ENCODE assay signal across 15 mouse cellular contexts in the genomic region with DNA sequence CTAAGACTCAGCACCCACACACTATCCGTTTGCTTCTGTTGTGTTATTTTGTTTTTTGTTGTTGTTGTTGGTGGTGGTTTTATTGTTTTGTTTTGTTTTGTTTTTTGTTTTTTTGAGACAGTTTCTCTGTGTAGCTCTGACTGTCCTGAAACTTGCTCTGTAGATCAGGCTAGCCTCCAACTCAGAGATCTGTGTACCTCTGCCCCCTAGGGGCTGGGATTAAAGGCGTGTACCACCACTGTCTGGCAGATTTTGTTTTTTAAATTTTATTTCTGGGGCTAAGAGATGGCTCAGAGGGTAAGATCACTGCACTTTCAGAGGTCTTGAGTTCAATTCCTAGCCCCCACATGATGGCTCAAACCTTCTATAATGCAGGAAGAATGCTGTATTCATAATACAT. TPM values are rescaled to one million over a fixed set of nuclear protein-coding genes. Genes with fewer than 3 reads are reported as not detected.
DNase-seq lines count a peak whose midpoint lies in the region; ATAC-seq lines count a peak whose summit lies in the region.
"Had no signal": no experiment of that assay in that cellular context is flagged by ENCODE, and none has a peak within 500 bp of the region (broad histone marks: within the 10 kb centered on the region; RNA-seq: fewer than 3 reads in every experiment).

No protein-coding gene starts in this region.

- 0 out of 2 replicates have a peak, but pooled peaks cover 9% of the 10 kb centered on the region for H3K27me3 ChIP-seq in liver, embryonic 15.5 days
- no peaks in the 10 kb centered on the region; the same call in 1 of the 2 replicates for H3K27me3 ChIP-seq in midbrain, embryonic 15.5 days (replicated peaks)
- H3K27me3 ChIP-seq: limb, embryonic 13.5 days had no signal

- H3K9me3 ChIP-seq in liver, embryonic 15.5 days (replicated peaks), result no peaks in the 10 kb centered on the region
- H3K9me3 ChIP-seq in midbrain, embryonic 15.5 days, result no peaks in the 10 kb centered on the region
- H3K9me3 ChIP-seq: limb, embryonic 13.5 days; midbrain, embryonic 10.5 days had no signal

- no peaks in the 10 kb centered on the region for H3K36me3 ChIP-seq in liver, embryonic 15.5 days (replicated peaks)
- no peaks in the 10 kb centered on the region for H3K36me3 ChIP-seq in midbrain, embryonic 15.5 days (replicated peaks)
- H3K36me3 ChIP-seq: limb, embryonic 13.5 days; midbrain, embryonic 10.5 days had no signal

- peaks cover 48% of the 10 kb centered on the region for H3K4me1 ChIP-seq in liver, embryonic 15.5 days (replicated peaks)
- no peaks in the 10 kb centered on the region for H3K4me1 ChIP-seq in midbrain, embryonic 15.5 days
- H3K4me1 ChIP-seq: limb, embryonic 13.5 days had no signal

- peak overlapping the region; percentile 83 for H3K27ac ChIP-seq in liver, embryonic 15.5 days (replicated peaks)
- no peak overlapping the region for H3K27ac ChIP-seq in midbrain, embryonic 15.5 days
- H3K27ac ChIP-seq: hindbrain, embryonic 14.5 days; layer of hippocampus, adult 2 months; limb, embryonic 13.5 days; macrophage; midbrain, embryonic 10.5 days; stomach, postnatal 0 days had no signal

- H3K9ac ChIP-seq in liver, embryonic 15.5 days, result no peak overlapping the region
- no peak overlapping the region for H3K9ac ChIP-seq in midbrain, embryonic 15.5 days
- H3K9ac ChIP-seq: forebrain, postnatal 0 days; hindbrain, embryonic 14.5 days; limb, embryonic 13.5 days had no signal

- no peak overlapping the region for H3K4me3 ChIP-seq in liver, embryonic 15.5 days (replicated peaks)
- H3K4me3 ChIP-seq in midbrain, embryonic 15.5 days, result no peak overlapping the region
- H3K4me3 ChIP-seq: layer of hippocampus, adult 2 months; limb, embryonic 13.5 days; midbrain, embryonic 10.5 days had no signal

- DNase-seq in 416B (ENCODE audit: low read depth) (peak; percentile 50), R1 (ENCODE audit: low read depth, low spot score) (peak; percentile 55), adipocyte (ENCODE audit: low spot score) (no peak)
- DNase-seq in B cell, adult 2 months, result peak; percentile 24 to 40
- DNase-seq in ovary, postnatal 14 days (ENCODE audit: low spot score), result no peak

- 62% methylated on average over 2 of the region's 2 CpGs for WGBS in liver, embryonic 15.5 days (ENCODE audit: insufficient replicate concordance)
- 70% methylated on average over 2 of the region's 2 CpGs for WGBS in midbrain, embryonic 15.5 days

- no peak for ATAC-seq in liver, embryonic 15.5 days (ENCODE audit: insufficient read depth)
- no peak for ATAC-seq in midbrain, embryonic 15.5 days (replicated peaks)

- peak overlapping the region; percentile 51 for H3K4me2 ChIP-seq in liver, embryonic 15.5 days
- no peak overlapping the region for H3K4me2 ChIP-seq in midbrain, embryonic 15.5 days
- H3K4me2 ChIP-seq: hindbrain, embryonic 14.5 days; limb, embryonic 13.5 days had no signal

RNA-seq across cellular contexts. Expression of a gene that starts 9.3 kb away (rescaled TPM):
- polyA plus RNA-seq in liver, embryonic 15.5 days (2015; fragmentation: Nextera tagmentation; extraction: Ambion mirVana), result 0.05 TPM in 1 of 2 replicates, not detected in the other
- 0.23 and 0.41 TPM in 2 replicates for polyA plus RNA-seq in midbrain, embryonic 15.5 days (2015; fragmentation: Nextera tagmentation; extraction: Ambion mirVana)
- polyA plus RNA-seq: lung, embryonic 16.5 days; macrophage had no signal

RNA-seq across cellular contexts. Expression of a gene that starts 19.9 kb away (rescaled TPM):
- polyA plus RNA-seq in liver, embryonic 15.5 days (2015; fragmentation: Nextera tagmentation; extraction: Ambion mirVana), result 163 and 165 TPM in 2 replicates
- 318 and 330 TPM in 2 replicates for polyA plus RNA-seq in midbrain, embryonic 15.5 days (2015; fragmentation: Nextera tagmentation; extraction: Ambion mirVana)

RNA-seq across cellular contexts. Expression of a gene that starts 25.8 kb away (rescaled TPM):
- 63.9 and 69.6 TPM in 2 replicates for polyA plus RNA-seq in liver, embryonic 15.5 days (2015; fragmentation: Nextera tagmentation; extraction: Ambion mirVana)
- 85.5 and 89.5 TPM in 2 replicates for polyA plus RNA-seq in midbrain, embryonic 15.5 days (2015; fragmentation: Nextera tagmentation; extraction: Ambion mirVana)

RNA-seq across cellular contexts. Expression of a gene that starts 25.9 kb away (rescaled TPM):
- polyA plus RNA-seq in liver, embryonic 15.5 days (2015; fragmentation: Nextera tagmentation; extraction: Ambion mirVana), result 115 TPM in 2 replicates
- polyA plus RNA-seq in midbrain, embryonic 15.5 days (2015; fragmentation: Nextera tagmentation; extraction: Ambion mirVana), result 214 and 222 TPM in 2 replicates

RNA-seq across cellular contexts. Expression of a gene that starts 37.1 kb away (rescaled TPM):
- polyA plus RNA-seq in liver, embryonic 15.5 days (2015; fragmentation: Nextera tagmentation; extraction: Ambion mirVana), result not detected in 2 replicates
- 10.4 and 11.7 TPM in 2 replicates for polyA plus RNA-seq in midbrain, embryonic 15.5 days (2015; fragmentation: Nextera tagmentation; extraction: Ambion mirVana)
- polyA plus RNA-seq: macrophage had no signal

Comparison
In these comparisons a context has a peak if more than half of its experiments do, and no peak if none do; other contexts are left out.
1. DNase-seq: peak in 416B (single experiment), B cell, adult 2 months (2 of 2) and R1 (single experiment); none in adipocyte (single experiment) and ovary, postnatal 14 days (single experiment).